Mouse (Mus musculus): ENCODE data around the gene Lrrtm4.

Gene Lrrtm4

GRCm38 (mm10) chr6:80704183-80704582 lies 685.5 kb downstream of the Lrrtm4 start:
- intact Hi-C loops (cut with DNase I), result no loop called here

- intact Hi-C loops (cut with DNase I), result no loop called here
Observed at GRCm38 (mm10) chr6:80720468-80720867, 701.8 kb downstream of the Lrrtm4 start.

DNA sequence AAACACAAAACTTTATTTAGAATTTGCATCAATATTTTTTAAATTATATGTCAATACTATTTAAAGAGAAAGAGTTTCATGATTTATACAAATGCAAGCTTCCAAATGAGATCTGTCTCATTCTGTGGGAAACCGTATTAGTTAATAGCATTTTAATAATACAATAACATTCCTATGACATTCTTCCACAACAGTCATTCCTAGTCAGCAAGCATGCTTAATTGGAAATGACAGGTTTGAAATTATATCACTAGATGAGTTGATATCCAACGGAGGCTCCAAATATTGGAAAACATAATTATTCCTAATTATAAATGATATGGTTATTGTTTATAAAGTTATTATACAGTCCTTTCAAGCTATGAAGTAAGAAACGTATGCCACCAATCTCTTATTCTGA lies 714.7 kb downstream of the Lrrtm4 start:
- intact Hi-C loops (cut with DNase I), result no loop called here

- intact Hi-C loops (cut with DNase I), result no loop called here
Observed at GRCm38 (mm10) chr6:80750769-80751168, 732.1 kb downstream of the Lrrtm4 start.

DNA sequence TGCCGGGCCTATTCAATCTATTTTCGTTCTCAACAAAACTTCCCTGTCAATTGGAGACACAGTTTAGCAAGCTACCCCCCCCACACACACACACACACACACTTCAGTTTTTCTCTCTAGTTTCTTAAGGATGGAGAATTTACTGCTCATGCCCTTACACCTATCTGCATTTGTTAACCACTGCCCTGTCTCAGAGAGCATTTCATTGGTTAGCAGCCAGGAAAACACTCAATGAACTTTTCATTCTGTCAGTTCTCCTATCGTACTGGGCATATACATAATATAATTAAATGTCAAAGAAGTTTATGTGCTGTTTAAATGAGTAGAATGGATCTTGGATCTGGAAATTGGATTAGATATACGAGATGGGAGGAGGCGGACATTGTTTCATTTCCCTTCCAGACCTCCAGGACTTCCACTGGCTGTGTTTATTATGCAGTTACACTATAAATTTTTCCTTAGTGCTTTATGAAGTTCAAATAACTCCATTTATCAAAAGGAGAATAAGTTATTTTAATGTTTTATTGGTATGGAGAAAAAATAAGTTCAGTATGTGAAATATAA lies 742.0 kb downstream of the Lrrtm4 start:
- intact Hi-C loops (cut with DNase I), result no loop called here

GRCm38 (mm10) chr6:80786282-80786681 lies 767.6 kb downstream of the Lrrtm4 start:
- intact Hi-C loops (cut with DNase I), result no loop called here

DNA sequence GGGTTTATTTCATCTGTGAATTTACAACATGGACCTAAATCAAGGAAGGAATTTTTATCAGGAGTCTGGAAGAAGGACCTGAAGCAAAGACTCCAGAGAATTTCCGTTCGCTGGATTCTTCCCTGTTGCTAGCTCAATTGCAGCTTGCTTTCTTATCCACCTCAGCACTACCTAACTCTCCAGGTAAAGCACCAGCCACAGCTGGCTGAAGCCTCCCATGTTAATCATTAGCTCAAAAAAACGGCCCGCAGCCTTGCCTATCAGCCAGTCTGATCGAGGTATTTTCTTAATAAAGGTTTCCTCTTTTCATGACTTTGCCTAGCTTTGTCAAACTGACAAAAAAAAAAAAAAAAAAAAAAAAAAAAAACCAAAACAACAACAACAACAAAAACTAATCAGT lies 805.1 kb downstream of the Lrrtm4 start:
- intact Hi-C loops (cut with DNase I), result no loop called here

GRCm38 (mm10) chr6:80839784-80840183 lies 821.1 kb downstream of the Lrrtm4 start:
- intact Hi-C loops (cut with DNase I), result no loop called here

DNA sequence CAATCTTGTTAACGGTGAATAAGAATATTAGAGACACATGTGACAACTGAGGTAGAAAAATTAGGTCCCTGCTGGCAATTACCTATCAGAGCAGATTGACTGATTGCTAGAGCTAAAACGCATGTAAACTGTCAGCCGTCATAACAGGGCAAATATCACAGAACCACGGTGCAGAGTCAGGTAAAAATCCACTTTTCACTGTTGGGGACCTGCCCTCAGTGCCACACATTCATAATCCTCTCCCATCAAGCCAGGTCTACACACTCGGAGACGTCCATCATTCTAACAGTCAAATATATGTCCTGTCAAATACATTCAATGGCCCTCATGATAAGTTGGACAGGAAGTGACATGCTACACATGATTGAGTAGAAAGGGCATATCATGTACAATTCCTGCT lies 826.6 kb downstream of the Lrrtm4 start:
- intact Hi-C loops (cut with DNase I), result no loop called here

GRCm38 (mm10) chr6:80856910-80857543 lies 838.4 kb downstream of the Lrrtm4 start:
- intact Hi-C loops (cut with DNase I), result no loop called here

Data from adrenal gland (tissue).